Mouse (Mus musculus) thymus, adult 2 months (tissue): Measurements from ENCODE around the gene Eif2ak1.

Source experiments
- CTCF ChIP-seq: fragments of 200-500 bp; IDR thresholded peaks from 2 replicates; pipeline ENCODE4 v1.5.1; 2012; ENCODE audit warnings: mild to moderate bottlenecking, control low read depth, low read length, moderate library complexity, borderline replicate concordance; ENCODE audit not compliant: control insufficient read depth, poor library complexity, insufficient read depth; ENCODE audit errors: extremely low read depth
- POLR2A ChIP-seq: fragments of 200-500 bp; IDR thresholded peaks from 2 replicates; pipeline ENCODE4 v1.6.1; 2012; ENCODE audit warnings: mild to moderate bottlenecking, low read length, control low read depth, moderate library complexity; ENCODE audit not compliant: control insufficient read depth, poor library complexity, insufficient read depth; ENCODE audit errors: extremely low read depth

DNA sequence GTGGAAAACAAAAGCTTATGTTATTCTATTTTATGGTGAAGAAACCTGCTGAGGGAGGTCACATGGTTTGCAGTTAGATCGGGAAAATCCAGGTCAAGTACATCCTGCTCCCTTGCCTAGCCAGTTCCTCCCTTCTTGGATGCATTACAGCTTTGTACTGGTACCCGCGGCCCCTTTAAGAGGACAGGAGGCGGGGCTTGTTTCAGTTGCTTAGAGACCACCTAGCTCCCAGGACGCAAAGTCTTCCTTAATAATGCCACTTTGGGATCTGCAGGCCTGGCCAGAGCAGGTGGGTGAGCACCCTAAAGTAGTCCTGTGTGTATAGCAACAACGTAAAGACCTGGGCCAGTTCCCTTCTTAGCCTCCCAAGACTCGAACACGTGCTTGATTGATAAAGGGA, 115.2 kb downstream of the Eif2ak1 start, which contains the start of gene Rsph10b:
- TF ChIP-seq CTCF: no peak
- TF ChIP-seq POLR2A: no peak
